Mouse (Mus musculus) forebrain, embryonic 13.5 days (tissue): ENCODE data around the gene Lifr. TPM values are rescaled to one million over a fixed set of nuclear protein-coding genes. Genes with fewer than 3 reads are reported as not detected.
A peak's percentile ranks its signal among the peaks of the same experiment; 100 is the strongest.

ENCODE experiments used
- ATAC-seq: fragments of 200-750 bp; cut with Nextera tagmentation; 2 replicates; pipeline ENCODE4 v1.8.0; 2017
- H3K27ac ChIP-seq: fragments of 300-500 bp; sonication (generic); 2 replicates; pipeline ENCODE4 v1.5.1; 2015; ENCODE audit warnings: inconsistent platforms, mild to moderate bottlenecking, moderate library complexity
- H3K27me3 ChIP-seq: fragments of 300-500 bp; sonication (generic); 2 replicates; pipeline ENCODE4 v1.6.1; 2015; ENCODE audit warnings: mild to moderate bottlenecking, inconsistent platforms
- H3K36me3 ChIP-seq: fragments of 300-500 bp; sonication (generic); 2 replicates; pipeline ENCODE4 v1.6.1; 2015; ENCODE audit warnings: mild to moderate bottlenecking, inconsistent platforms; ENCODE audit not compliant: poor library complexity, severe bottlenecking
- H3K4me1 ChIP-seq: fragments of 300-500 bp; sonication (generic); 2 replicates; pipeline ENCODE4 v1.6.1; 2015; ENCODE audit warnings: inconsistent platforms
- H3K4me2 ChIP-seq: fragments of 300-500 bp; sonication (generic); 2 replicates; pipeline ENCODE4 v1.6.1; 2015; ENCODE audit warnings: inconsistent platforms, mild to moderate bottlenecking, moderate library complexity
- H3K4me3 ChIP-seq: fragments of 300-500 bp; sonication (generic); 2 replicates; pipeline ENCODE4 v1.5.1; 2015; ENCODE audit warnings: mild to moderate bottlenecking, inconsistent platforms
- H3K9ac ChIP-seq: fragments of 300-500 bp; sonication (generic); 2 replicates; pipeline ENCODE4 v1.6.1; 2015; ENCODE audit warnings: mild to moderate bottlenecking, inconsistent platforms
- H3K9me3 ChIP-seq: fragments of 300-500 bp; sonication (generic); replicated peaks from 2 replicates; pipeline ENCODE4 v1.6.1; 2016; ENCODE audit warnings: inconsistent platforms
- WGBS: fragments of 180-500 bp; shearing (Covaris S2); methylation state at CpG from one replicate; pipeline ENCODE4 v1.1.7; 2015; 5-methylcytosine and 5-hydroxymethylcytosine counted together
- polyA plus RNA-seq: library from polyadenylated mRNA; unstranded; fragments of >200 nt; fragmentation: Nextera tagmentation; extraction: Ambion mirVana; gene quantifications from 2 replicates; pipeline ENCODE4 v1.2.1, GENCODE M21; 2015

Lifr gene
- polyA plus RNA-seq, 1 experiment from 2014 or later = 4.5 TPM

DNA sequence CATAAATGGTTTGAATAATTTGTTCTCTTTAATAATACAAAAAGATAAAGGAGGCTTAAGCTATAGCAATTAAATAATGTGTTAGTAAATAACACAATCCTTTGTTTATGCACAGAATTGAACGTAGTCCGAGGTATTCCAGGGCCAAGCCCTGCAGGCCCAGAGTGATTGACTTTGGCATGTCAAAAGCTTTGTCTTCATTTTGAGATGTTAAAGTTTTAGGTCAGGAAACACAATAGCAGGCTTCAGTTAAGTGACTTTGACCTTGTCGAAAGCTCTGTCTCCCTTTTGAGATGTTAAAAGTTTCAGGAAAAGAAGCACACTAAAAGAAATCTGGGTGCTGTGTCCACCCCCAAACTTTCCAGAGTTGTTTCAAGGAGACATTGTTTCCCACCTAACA is 26.3 kb downstream of the Lifr start:
- Histone ChIP-seq H3K27ac (no peak overlapping the region), H3K9ac (no peak overlapping the region), H3K36me3 (no peaks in the 10 kb centered on the region), H3K27me3 (no peaks in the 10 kb centered on the region), H3K9me3 (no peaks in the 10 kb centered on the region), H3K4me3 (no peak overlapping the region), H3K4me1 (0 out of 2 replicates have a peak, but pooled peaks cover 7% of the 10 kb centered on the region), H3K4me2 (no peak overlapping the region)
- WGBS = 61% methylated on average over 3 of the region's 3 CpGs
- ATAC-seq = no peak

GRCm38 (mm10) chr15:7117944-7118343 is 27.5 kb downstream of the Lifr start:
- Histone ChIP-seq H3K4me2 (no peak overlapping the region), H3K36me3 (no peaks in the 10 kb centered on the region), H3K4me3 (no peak overlapping the region), H3K9ac (no peak overlapping the region), H3K9me3 (no peaks in the 10 kb centered on the region), H3K27ac (no peak overlapping the region), H3K27me3 (no peaks in the 10 kb centered on the region), H3K4me1 (0 out of 2 replicates have a peak, but pooled peaks cover 7% of the 10 kb centered on the region)
- WGBS = 69% methylated on average over 6 of the region's 6 CpGs
- no peak for ATAC-seq

GRCm38 (mm10) chr15:7118849-7119248 is 28.4 kb downstream of the Lifr start:
- H3K9ac ChIP-seq = no peak overlapping the region
- no peak overlapping the region for H3K27ac ChIP-seq
- peak; percentile 82 for ATAC-seq

GRCm38 (mm10) chr15:7119930-7120512 is 29.6 kb downstream of the Lifr start:
- H3K9ac ChIP-seq = no peak overlapping the region
- 74% methylated on average over 8 of the region's 8 CpGs for WGBS
- no peak overlapping the region for H3K4me3 ChIP-seq
- H3K4me1 ChIP-seq = 0 out of 2 replicates have a peak, but pooled peaks cover 7% of the 10 kb centered on the region
- H3K4me2 ChIP-seq = no peak overlapping the region
- no peaks in the 10 kb centered on the region for H3K9me3 ChIP-seq
- H3K36me3 ChIP-seq = no peaks in the 10 kb centered on the region
- H3K27ac ChIP-seq = no peak overlapping the region
- ATAC-seq = no peak
- no peaks in the 10 kb centered on the region for H3K27me3 ChIP-seq

More at GRCm38 (mm10) chr15:7118849-7119248, 28.4 kb downstream of the Lifr start:
- Histone ChIP-seq H3K9me3 (no peaks in the 10 kb centered on the region), H3K4me3 (no peak overlapping the region), H3K4me2 (no peak overlapping the region), H3K36me3 (no peaks in the 10 kb centered on the region), H3K4me1 (0 out of 2 replicates have a peak, but pooled peaks cover 7% of the 10 kb centered on the region), H3K27me3 (no peaks in the 10 kb centered on the region)
- 35% methylated on average over 5 of the region's 5 CpGs for WGBS

DNA sequence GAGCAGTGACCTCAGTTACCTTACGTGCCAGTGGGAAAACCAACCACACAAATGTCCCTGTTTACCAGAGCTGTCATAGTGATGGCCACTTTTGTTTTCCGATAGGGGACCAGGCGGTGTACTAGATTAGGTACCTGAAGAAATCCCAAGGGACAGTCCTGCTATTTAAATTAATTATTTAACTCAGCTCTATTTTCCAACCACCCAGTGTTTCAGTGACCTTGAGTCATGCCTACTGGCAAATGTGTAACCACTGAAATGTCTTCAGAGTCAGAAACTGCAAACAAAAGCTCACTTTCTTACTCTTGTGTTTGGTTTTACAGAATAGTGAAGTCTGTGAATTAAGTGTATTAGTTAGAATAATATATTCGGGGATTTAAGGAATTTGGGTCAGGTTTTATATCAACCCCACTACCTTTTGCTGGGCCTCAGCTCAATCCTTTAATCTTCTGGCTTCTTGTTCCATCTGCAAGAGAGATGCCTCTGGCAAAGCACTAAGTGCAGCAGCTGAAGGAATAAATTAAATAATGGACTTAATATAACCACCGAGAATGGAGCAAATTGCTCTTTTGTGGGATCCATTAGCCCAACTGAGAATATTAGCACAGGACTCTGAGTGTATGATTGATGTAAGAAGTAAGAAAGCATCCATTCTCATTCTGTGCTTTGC is 33.5 kb downstream of the Lifr start:
- Histone ChIP-seq H3K27ac (no peak overlapping the region), H3K4me2 (no peak overlapping the region), H3K9me3 (no peaks in the 10 kb centered on the region), H3K27me3 (no peaks in the 10 kb centered on the region), H3K4me1 (peaks cover 9% of the 10 kb centered on the region), H3K9ac (no peak overlapping the region), H3K4me3 (no peak overlapping the region), H3K36me3 (no peaks in the 10 kb centered on the region)
- ATAC-seq = no peak
- 62% methylated on average over 5 of the region's 5 CpGs for WGBS

DNA sequence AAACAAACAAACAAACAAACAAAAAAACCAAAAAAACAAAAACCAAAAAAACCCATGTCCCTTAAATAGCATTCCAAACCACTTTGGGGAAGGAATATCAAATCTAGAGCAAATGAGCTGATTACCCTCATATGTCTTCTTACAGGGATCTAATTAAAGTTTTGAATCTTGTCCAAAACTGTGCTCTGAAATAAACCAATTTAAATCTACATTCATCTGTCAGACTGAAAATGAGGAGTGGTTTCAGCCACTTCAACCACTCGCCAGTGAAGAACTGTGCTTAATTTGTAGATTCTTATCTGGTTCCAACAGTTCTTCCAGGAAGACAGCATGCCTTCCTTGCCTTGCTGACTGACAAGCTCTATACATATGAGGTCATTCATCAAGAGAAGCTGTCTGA is 35.8 kb downstream of the Lifr start:
- H3K27me3 ChIP-seq = peaks cover 12% of the 10 kb centered on the region
- peaks cover 20% of the 10 kb centered on the region for H3K4me1 ChIP-seq
- 28% methylated on average over 1 of the region's 1 CpGs for WGBS
- no peak overlapping the region for H3K9ac ChIP-seq
- H3K36me3 ChIP-seq = no peaks in the 10 kb centered on the region
- H3K9me3 ChIP-seq = no peaks in the 10 kb centered on the region
- H3K4me2 ChIP-seq = no peak overlapping the region
- no peak overlapping the region for H3K4me3 ChIP-seq
- H3K27ac ChIP-seq = no peak overlapping the region
- no peak for ATAC-seq

GRCm38 (mm10) chr15:7128627-7129126 is 38.3 kb downstream of the Lifr start:
- peak overlapping the region; percentile 69 for H3K4me3 ChIP-seq
- peaks cover 24% of the 10 kb centered on the region for H3K27me3 ChIP-seq
- ATAC-seq = peak; percentile 9; the same call in 1 of the 2 replicates
- H3K4me2 ChIP-seq = peak overlapping the region; percentile 93
- no peaks in the 10 kb centered on the region for H3K36me3 ChIP-seq
- peak overlapping the region; percentile 77 for H3K27ac ChIP-seq
- no peaks in the 10 kb centered on the region for H3K9me3 ChIP-seq
- peaks cover 20% of the 10 kb centered on the region for H3K4me1 ChIP-seq
- 3% methylated on average over 18 of the region's 18 CpGs for WGBS
- H3K9ac ChIP-seq = peak overlapping the region; percentile 85

- Histone ChIP-seq H3K27me3 (peaks cover 24% of the 10 kb centered on the region), H3K27ac (peak overlapping the region; percentile 77), H3K9me3 (no peaks in the 10 kb centered on the region), H3K4me1 (peaks cover 20% of the 10 kb centered on the region), H3K9ac (peak overlapping the region; percentile 85), H3K4me3 (peak overlapping the region; percentile 69), H3K4me2 (peak overlapping the region; percentile 93), H3K36me3 (no peaks in the 10 kb centered on the region)
- peak; percentile 94 for ATAC-seq
- under 1% methylated on average over 103 of the region's 116 CpGs for WGBS
Observed at GRCm38 (mm10) chr15:7129127-7129943, 38.9 kb downstream of the Lifr start.

DNA sequence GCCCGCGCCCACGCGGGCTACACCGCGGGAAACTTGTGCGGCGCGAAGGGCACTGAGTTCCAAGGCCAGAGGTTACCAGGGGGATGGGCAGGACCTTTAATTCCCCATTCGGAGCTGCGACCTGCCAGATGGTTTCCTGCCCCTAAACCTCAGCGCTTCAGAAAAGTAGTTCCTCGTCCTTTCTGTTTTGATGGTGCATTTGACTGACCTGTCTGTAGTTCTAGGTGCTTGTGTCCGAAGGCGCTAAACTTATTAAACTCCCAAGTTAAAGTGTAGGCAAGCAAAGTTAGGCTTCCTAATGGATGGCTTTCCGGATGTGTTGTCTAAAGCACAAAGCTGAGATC is 39.5 kb downstream of the Lifr start:
- H3K27ac ChIP-seq = peak overlapping the region; percentile 68
- no peak for ATAC-seq
- H3K27me3 ChIP-seq = peaks cover 24% of the 10 kb centered on the region
- WGBS = under 1% methylated on average over 16 of the region's 16 CpGs
- H3K9ac ChIP-seq = peak overlapping the region; percentile 85
- peak overlapping the region; percentile 69 for H3K4me3 ChIP-seq
- no peaks in the 10 kb centered on the region for H3K36me3 ChIP-seq
- H3K4me1 ChIP-seq = peaks cover 20% of the 10 kb centered on the region
- no peaks in the 10 kb centered on the region for H3K9me3 ChIP-seq
- peak overlapping the region; percentile 93 for H3K4me2 ChIP-seq

GRCm38 (mm10) chr15:7130691-7131225 is 40.3 kb downstream of the Lifr start:
- WGBS = 34% methylated on average over 7 of the region's 7 CpGs
- Histone ChIP-seq H3K9ac (no peak overlapping the region), H3K4me1 (peaks cover 20% of the 10 kb centered on the region), H3K4me2 (peak overlapping the region; percentile 93), H3K36me3 (no peaks in the 10 kb centered on the region), H3K27me3 (peaks cover 24% of the 10 kb centered on the region), H3K27ac (no peak overlapping the region), H3K4me3 (peak overlapping the region; percentile 69), H3K9me3 (no peaks in the 10 kb centered on the region)
- ATAC-seq = no peak

DNA sequence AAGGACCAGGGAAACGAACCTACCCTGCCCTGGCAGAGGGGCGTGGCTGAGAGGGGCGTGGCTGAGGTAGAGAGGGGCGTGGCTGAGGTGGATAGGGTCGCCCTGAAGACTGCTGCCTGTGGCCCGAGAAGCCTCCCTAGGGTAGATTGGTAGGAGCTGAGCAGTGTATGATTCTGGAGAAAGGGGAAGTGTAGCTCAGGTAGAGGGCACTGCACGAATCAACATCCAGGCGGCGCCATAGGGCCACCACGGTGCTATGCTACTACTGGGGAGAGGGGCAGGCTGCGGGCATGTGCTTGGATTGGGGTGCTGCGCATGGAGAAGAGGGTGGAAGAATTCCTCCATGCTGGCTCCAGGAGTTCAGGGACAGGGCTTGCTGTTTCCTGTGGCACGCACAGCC is 42.3 kb downstream of the Lifr start:
- WGBS = 43% methylated on average over 13 of the region's 13 CpGs
- peaks cover 24% of the 10 kb centered on the region for H3K27me3 ChIP-seq

More for the DNA sequence above, 42.3 kb downstream of the Lifr start:
- H3K27ac ChIP-seq = no peak overlapping the region
- no peak overlapping the region for H3K9ac ChIP-seq
- H3K9me3 ChIP-seq = no peaks in the 10 kb centered on the region
- peaks cover 20% of the 10 kb centered on the region for H3K4me1 ChIP-seq
- ATAC-seq = no peak
- no peak overlapping the region for H3K4me2 ChIP-seq
- no peaks in the 10 kb centered on the region for H3K36me3 ChIP-seq
- H3K4me3 ChIP-seq = no peak overlapping the region
